Mouse (Mus musculus) frontal cortex, postnatal 10 days (tissue): ENCODE data around the gene Slc9a5.

Source experiments
- DNase-seq, 2 experiments: peaks; one replicate each; pipeline ENCODE4 v3.0.0; 2022; ENCODE audit warnings: low spot score in 2 of 2, mixed read lengths in 1 of 2

Slc9a5 gene

DNA sequence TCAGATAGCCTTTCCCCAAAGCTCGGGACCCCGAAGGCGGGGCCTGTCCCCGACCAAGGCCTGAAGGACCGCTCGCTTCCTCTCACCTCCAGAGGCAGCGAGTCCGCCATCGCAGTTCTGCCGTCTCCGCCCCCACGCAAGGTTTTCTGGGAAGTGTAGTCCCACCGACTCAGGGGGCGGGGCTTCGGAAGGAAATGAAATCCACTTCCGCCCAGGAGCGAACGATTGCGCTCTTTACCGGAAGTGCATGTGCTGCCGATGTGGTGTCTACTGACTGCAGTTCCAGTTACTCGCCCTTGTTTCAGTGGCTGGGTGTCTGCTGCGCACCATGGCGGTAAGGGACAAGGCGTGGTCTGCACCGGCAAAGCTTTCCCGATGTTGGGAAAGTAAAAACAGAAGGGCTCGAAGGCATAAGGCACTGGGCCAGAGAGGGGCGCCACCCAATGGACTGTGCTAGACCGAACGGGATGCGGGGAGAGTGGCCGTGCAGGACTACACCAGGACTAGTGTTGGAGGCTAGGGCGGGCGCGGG is 22.4 kb upstream of the Slc9a5 start, which contains the start of the genes Lrrc29 and Tmem208:
Gene Lrrc29 (minus strand): TSS at position 138 of the 532 bp plus-strand sequence.
Gene Tmem208 (plus strand): TSS at position 214 of the 532 bp plus-strand sequence.
- DNase-seq, result peak; percentile 96 to 98

DNA sequence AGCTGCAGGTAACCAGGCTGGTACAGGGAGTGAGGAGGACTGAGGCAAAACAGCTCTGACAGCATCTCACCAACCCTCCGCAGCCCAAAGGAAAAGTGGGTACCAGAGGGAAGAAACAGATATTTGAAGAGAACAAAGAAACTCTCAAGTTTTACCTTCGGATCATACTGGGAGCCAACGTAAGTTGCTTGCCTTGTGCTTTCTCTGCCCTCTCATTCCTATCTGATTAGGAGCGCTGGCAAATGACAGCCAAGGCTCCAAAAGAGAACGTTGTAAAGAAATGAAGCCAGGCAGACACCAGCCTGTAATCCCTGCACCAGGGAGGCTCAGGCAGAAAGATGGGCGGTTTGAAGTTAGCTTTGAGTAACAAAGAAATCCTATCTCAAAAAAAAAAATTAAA is 21.7 kb upstream of the Slc9a5 start:
- no peak for DNase-seq

DNA sequence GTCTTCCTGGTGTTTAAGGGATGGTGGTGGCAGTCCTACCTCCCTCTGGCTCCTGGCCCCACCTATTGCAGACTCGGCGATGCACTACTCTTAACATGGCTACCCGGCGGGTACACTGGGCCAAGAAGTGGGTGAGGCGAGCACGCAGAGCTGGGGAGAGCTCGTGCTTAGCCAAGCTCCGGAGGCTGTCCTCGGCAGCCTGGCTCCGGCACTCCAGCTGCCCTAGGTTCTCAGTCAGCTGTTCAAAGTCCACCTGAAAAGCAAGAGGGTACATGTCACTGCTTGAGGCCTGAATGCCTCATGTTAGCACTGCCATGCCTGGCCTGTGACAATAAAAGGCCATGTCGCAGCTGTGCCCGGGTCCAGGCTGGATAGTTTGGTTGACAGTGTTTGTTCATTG is 18.3 kb upstream of the Slc9a5 start:
- no peak for DNase-seq

DNA sequence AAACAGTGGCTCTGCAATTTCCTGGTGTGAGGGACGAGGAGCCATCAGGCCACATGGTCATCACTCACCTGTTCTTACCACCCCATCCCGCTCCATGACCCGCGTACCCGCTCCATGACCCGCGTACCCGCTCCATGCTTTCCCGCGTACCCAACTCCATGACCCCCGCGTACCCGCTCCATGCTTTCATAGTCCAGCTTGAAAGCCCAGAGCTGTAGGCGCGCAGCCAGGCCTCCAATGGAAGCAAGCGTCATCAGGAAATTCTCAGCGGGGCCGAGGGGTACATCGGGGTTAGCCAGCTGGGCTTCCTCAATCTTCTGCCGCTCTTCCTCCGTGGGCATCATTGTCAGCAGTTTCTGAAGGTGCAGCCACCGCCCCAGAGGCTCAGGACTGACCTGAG is 17.2 kb upstream of the Slc9a5 start:
- DNase-seq, result no peak

DNA sequence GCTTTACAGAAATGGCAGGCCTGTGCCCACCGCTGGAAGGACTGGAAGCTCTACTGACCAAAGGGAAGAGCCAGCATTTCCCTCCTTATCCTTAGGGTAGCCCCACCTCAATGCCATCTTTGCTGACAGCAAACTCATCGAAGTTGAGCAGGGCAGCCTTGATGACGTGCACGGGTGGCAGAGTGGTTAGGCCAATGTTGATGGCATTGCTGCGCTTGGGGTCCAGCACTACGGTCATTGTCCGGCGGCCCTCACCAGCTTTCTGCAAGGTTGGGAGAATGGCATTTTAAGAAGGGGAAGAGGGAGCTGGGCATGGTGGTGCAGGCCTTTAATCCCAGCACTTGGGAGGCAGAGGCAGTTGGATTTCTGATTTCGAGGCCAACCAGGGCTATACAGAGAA is 16.7 kb upstream of the Slc9a5 start:
- DNase-seq, result no peak

DNA sequence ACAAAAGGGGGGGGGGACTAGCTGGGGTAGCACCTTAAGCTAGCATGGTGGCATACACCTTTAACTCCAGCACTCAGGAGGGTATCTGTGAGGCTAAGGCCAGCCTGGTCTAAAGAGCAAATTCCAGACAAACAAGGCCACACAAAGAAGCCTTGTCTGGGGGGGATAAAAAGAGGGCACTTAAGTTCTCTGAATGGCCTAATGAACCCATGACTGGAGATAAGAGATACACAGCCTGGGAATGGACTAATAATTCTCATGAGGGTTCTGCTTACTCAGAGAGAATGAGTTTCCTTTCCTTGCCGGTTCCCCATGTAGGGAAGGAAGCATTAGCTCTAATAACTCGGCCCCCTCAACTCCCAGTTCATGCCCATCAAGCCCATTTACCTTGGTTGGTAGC is 16.1 kb upstream of the Slc9a5 start:
- no peak for DNase-seq

DNA sequence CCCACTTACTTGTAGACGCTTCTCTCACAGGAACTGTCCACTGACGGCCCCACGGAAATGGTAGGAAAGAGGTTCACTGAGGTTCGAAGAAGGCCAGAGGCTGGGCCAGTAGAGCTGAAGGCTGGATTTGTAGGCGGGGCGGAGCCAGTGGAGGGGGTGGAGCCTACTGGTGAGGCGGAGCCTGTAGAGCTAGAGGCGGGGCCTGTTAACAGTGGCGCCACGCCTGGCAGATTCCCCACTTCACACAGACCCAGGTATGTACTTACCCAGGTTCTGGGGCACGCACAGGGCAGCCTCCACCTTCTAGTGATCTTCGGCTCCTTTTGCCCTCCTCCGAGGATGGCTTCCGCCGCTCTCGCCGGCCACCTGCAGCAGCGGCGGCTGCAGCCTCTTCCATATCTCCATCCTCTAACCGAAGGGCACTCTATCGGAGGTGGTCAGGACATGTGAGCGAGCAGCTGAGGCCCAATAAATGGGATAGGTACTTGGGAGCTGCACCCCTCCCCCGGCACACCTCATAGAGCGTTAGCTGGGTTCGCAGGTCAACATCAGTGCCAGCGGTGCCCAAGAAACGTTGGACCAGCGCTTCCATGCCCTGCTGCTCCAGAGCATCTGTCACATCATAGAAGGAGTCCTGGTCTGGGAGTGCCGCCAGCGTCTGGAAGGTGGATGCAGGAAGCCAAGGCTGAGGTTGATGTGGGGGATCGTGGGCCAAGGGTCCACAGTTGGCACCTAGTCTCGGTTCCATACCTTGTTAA is 12.1 kb upstream of the Slc9a5 start:
- no peak for DNase-seq

DNA sequence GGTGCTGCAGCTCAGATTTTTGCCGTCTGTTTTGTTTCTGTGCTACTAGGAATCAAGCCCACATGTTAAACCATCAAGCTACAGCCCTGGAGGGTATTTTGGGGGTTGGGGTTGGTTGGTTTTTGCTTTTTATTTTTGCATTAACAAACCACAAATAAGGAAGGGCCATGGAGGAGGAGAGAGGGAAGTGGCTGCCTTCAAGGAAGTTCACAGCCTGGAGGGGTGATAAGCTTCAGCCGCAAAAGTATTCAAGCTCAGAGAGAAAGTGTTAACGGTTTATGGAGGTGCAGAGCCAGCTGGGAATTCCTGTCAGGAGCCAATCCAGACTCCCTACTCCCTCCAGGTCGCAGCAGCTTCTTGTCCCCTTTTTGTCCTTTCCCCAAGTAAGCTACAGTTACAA is 9.7 kb upstream of the Slc9a5 start:
- DNase-seq, result no peak

DNA sequence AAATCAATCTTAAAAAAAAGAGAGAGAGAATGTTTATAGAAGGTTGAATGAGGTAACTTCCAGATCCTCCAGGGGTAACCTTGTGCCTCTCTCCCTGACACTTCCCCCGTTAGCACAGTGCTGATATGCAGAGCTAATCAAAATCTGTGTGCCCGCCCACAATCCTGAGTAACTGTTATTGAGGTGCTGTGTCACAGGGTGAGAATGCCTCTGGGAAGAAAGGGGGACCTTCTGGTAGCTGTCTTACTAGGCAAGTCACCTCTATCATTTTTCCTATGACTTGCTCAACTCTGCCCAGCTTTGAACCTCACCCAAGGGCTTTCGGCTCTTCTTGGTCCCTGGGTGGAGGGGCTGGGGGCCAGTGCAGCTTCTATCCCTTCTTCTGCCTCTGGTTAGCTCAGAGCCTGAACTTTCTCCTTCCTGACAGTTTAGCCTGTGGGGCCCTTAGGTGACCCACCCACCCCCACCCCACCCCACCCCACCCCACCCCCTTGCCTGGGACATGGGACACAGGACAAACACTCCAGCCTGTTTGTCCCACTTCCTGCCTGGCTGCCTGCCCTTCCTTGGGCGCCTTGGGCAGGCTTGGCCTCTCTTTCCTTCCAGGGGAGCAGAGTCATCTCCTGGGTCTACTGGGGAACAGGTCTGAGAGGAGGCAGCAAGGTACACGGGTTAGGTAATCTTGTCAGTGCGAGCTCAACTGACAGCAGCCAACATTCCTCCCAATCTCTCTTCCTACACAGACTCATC is 8.6 kb upstream of the Slc9a5 start:
- DNase-seq, result no peak

DNA sequence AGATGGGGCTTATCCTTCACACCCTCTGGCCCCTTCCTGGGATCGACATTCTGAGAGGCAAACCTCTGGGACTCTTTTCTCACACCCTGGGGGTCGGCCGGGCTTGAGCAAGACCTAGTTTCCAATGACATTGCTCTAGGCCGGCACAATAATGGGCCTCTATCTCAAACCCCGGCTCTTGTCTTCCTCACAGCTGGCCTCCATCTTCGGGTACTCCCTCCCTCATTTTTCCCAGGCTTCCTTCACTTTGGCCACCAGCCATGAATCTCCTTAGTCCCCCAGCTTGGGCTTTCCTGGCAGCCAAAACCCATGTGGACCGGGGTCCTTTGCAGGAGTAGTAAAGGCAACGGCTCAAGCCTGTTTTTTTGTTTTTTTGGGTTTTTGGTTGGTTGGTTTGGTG is 7.2 kb upstream of the Slc9a5 start:
- DNase-seq, result no peak

DNA sequence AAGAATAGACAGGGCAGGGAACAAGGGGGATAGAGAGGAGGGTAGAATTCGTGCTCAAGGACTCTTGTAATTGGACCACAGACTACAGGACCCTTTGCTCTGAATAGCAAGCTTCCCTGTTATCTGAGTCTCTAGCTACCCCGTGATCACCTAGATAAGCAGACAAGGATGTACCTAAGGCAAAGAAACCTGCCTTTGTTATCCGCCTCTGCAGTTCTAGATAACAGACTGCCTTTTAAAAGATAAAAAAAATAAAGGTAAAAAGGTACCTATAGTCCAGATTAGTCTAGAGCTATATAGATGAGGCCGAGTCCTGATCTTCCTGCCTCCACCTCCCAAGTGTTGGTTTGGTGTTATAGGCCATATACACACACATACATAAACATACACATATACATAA is 5.9 kb upstream of the Slc9a5 start:
- DNase-seq, result no peak

DNA sequence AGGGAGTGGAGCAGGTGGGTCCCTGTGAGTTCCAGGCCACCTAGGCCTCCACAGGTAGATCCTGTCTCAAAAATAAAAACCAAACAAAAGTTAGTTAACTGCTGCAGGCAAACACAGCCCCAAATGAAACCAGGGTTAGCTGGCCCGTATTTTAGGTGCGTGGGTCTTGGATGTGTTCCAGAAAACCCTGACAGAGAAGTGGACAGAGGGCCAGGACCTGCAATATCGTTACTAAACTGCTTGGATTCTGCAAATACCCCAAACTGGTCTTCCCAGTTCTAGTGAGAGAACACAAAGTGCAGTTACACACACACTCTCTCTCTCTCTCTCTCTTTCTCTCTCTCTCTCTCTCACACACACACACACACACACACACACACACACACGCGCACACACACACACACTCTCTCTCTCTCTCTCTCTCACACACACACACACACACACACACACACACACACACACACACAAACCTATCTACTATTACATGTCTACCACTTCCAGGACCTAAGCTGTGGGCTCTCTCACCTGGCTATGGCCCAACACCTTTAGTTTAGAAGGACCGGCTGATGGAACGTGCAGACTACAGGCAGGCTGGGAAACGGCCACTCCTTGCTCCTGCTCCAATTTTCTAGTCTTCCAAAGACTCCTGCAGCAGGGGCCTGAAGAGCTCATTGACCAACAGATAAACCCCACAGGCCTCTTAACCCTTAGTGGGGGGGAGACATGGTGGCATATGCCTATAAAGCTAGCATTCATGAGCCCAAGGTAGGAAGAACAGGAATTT is 4.7 kb upstream of the Slc9a5 start:
- no peak for DNase-seq

DNA sequence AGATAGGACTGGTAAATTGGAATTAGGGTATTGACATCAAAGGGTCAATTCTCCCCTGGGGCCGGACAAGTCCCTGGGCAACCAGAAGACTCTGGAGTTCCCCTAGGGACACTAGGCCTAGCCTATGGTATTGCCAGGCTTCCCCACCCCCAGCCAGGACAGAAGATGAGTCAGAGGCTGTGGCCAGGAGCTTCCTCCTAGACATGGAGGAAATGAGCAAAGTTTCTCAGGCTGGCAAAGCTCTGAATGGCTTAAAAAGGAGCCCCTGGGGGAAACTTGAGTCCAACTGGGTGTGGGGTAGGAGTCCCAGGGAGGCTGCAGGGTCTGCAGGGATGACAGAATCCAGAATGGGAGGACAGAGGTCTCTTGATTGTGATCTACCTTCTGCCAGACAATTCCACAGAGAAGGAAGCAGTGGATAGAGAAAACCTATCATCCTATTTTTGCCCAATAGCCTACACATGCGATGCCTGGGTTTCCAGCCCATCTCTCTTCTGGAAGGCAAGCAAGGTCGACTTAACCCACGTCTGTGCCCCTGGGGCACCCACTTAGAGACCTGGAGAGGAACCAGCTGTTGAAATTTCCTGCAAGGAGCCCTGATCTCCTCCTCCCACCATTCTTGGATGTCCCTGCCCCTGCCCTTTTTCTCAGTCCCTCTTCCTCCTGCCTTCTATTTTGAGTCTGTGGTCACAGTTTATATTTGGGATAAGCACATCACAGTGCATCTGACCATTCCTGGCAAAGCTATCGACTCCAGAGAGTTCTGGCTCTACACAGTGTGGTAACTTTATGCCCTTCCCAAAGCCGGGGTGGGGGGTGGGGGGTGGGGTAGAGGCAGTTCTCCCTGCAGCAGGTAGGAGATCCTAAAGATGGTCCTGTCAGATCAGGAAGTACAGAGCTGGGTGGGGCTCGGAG is 3.3 kb upstream of the Slc9a5 start:
- no peak for DNase-seq

DNA sequence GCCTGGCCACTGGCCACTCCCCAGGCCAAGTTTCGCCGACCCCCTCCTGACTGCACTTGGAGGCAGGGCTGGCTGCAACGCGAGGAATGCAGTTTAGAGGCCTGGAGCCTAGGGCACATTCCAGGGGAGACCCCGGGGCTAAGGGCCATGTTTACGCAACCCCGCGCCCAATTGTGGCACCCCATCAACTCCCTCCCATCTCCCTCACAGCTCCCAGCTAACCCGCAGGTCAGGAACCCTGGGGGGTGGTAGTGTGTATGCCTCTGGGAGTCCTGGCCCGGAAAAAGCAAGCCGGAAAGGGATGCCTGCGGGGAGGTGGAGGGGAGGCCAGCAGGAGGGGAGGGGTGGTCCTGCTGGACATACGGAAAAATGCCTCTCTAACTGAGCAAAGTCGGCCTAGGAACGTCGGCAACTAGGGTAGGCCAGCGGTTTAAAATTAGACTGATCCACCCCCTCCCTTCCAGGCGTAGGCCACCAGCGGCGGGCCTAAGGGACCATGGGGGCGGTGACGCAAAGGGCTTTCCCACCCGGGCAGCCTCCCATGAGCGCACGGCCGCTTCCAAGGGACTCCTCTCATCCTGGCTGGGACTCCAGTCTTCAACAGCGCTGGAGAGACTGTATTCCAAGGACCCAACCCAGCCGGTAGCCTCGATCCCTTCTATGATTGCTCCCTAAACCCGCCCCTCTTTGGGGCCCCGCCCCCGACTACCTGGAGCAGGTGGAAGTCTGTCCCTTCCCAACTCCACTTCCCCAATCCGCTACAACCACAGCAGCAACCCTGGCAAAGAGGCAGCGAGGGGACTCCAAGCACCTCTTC is 1.8 kb upstream of the Slc9a5 start:
- DNase-seq, result no peak

DNA sequence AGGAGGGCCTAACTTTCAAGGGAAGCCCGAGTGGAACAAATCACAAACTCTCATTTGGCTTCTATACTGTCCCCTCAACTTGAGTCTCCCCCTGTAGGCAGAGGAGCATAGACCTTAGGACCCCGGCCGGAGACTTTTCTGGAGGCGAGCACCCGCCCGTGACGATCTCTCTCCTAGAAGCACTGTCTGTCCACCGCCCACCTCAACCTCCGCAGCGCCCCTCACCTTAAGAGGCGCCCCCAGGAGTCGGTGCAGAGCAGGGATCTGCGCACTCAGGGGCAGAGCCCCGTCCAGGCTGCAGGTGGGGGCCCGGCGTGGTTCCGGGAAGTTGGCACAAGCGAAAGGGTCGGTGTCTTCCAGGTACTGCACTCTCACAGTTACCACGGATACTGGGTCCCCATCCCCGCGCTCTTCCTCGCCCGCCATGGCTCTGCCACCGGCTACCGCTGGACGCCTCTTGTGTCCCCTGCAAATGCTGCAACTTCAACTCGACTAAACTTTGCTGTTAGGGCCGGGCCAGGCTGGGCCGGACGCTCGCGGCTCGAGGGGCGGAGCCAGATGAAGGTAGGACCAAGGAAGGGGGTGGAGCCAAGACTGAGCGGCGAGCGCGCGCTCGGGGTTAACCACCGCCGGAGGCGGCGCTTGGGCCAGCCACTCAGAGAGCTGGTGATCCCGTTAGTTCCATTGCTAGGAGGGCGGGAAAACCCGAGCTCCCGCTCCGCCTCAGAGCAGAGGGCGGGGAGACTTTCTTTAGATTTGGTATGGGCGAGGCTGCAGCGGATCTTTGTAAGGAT is 1.0 kb upstream of the Slc9a5 start, which contains the start of gene Fhod1:
Gene Fhod1 (minus strand): TSS at position 526 of the 794 bp plus-strand sequence.
- peak; percentile 80 to 85 for DNase-seq

DNA sequence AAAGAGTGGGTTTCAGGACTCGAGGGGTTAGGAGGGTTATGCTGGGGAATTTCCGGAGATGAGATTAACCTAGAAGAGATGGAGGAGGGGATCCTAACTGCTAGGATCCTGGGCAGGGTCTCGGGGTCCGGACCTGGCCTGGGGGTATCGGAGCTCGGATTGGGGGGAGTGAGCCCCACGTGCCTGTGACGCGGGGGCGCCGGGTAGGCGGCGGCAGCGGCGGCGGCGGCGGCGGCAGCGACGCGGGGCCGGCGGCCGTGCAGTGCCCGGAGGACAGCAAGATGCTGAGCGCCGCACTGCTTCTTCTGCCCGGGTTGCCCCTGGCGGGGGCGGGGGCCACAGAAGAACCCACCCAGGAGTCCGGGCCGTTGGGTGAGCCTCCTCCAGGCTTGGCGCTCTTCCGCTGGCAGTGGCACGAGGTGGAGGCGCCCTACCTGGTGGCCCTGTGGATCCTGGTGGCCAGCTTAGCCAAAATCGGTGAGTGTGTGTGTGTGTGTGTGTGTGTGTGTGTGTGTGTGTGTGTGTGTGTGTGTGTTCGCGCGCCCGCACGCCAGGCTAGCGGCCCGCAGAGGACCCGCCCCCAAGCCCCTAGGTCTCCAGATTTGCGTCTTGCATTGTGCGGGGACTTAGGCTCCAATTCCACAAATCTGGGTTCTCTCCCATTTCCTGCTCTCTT is 591 bp downstream of the Slc9a5 start:
- DNase-seq, result peak; percentile 48 to 54

DNA sequence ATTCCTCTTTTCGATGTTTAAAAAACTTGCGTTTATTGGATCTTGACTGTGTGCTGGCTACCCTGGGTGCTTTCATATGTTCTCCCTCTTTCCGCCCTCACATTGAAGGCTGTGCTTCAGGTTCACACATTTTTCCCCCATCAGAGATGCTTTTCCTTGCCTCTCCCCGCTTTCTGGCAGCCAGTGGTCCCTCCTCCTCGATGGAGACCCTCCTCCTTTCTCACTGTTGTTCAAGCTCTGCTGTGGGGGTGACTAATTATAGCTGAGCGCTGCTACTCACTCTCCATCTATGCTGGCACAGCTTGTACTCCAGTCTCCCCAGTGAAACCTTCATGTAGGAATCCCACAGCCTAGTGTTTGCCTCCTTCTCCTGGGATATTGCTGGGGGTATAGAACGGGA is 1.5 kb downstream of the Slc9a5 start:
- no peak for DNase-seq

DNA sequence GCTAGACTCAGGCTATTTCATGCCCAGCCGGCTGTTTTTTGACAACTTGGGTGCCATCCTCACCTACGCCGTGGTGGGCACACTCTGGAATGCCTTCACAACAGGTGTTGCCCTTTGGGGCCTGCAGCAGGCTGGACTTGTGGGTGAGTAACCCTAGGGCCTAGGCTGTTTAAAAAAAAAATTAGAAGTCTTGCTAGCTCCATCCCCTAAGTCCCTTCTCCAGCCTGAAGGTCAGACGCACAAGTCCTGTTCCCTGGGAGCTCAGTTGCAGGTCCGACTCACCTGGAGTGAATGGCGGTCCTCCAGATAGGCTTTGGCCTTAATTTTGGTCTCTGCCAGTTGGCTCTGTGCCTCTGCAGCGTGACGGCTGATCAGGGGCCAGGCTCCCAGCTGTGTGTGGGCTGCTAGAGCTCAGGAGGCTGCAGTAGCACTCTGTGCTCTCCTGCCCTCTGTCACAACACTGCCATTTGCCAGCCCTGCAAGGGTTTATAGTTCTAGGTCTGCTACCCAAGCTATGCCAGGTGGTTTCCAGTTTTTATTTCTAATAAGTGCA is 5.0 kb downstream of the Slc9a5 start:
- DNase-seq, result no peak
